Mouse (Mus musculus): ENCODE measurements around the gene Reln.
A peak's percentile ranks its signal among the peaks of the same experiment; 100 is the strongest.

The Reln gene

DNA sequence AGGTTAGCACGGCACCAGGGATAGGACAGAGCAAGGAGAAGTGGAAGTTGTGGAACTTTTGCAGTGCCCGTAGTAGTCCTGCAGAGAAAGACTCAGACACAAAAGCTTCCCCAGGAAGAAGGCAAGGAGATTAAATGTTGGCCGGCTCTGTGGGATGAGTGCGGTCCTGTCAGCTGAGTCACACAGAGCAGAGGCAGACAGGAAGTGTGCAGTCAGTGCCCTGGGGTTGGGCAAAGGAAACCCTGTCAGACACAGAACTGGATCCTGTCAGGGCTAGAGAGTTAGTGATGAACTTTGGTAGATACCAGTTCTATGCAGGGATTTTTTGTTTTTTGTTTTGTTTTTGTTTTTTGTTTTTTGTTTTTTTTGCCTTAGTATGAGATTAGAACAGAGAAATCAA is 120.0 kb downstream of the Reln start:
- DNase-seq (ENCODE audit: low read depth, low spot score): peak; percentile 71

DNA sequence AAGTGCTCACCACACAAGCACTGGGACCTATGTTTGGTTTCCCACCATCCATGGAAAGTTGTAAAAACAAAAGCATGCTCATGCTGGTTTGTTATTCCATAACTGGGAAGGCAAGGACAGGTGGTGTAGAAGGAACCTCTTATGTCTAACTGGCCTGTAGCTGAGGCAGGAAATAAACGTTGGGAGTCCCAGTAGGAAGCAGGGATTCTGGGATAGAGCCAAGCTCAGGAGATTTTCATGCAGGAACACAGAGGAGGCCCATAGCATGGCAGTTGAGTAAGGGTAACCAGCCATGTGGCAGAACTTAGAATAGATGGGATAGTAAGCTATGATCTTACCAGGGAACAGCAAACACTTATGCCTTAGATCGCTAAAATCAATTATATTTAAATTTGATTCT is 120.6 kb downstream of the Reln start:
- DNase-seq (ENCODE audit: low read depth, low spot score): peak; percentile 3

DNA sequence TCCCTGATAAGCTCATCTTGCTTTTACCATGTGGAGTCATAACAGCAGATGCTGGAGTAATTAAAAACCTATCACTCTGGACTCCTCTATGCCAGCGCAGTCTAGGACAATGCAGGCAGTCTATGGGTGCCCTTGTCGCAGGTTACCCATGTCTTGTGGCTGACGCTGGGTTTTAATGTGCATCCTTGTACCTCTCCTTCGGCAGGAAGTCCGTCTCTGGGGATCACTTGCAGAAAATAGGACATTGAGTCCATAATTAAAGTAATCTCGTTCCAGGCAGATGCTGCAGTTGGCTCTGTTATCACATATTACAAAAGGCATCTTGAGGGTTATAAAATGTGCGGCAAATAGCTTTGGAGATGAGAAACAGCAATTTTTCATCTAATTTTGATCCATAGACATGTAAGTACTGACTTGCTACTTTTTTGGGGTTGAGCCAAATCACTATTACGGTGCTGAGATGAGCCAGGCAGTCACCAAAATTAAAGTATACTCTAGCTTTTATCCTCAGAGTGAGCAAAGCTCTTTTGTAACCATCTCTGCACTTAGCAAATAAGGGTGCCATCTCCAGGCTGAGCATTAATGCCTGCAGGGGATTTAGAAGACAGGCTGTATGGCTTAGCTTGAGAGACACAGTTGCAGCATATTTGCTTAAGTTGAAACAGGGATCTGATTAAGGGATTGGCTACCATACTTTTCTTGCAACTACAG is 136.0 kb downstream of the Reln start:
- DNase-seq (ENCODE audit: low read depth, low spot score): no peak

DNA sequence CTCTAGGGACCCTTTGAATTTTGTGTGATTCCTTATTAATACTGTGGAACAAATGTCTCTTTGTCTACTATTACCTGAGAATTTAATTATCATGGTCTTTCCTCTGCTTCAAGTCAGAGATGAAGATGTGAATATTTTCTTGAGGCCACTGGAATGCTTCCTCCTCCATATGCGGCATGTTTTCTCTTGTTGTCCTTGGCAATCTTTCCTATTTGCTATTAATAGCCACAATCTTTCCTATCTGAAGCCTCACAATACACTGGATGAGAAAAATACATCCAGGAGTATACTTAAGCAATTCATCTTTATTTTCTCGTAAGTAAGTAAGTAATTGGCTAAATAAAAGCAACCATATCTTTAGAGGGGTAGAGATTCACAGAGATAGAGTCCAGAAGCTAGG is 146.6 kb downstream of the Reln start:
- no peak for DNase-seq (ENCODE audit: low read depth, low spot score)

DNA sequence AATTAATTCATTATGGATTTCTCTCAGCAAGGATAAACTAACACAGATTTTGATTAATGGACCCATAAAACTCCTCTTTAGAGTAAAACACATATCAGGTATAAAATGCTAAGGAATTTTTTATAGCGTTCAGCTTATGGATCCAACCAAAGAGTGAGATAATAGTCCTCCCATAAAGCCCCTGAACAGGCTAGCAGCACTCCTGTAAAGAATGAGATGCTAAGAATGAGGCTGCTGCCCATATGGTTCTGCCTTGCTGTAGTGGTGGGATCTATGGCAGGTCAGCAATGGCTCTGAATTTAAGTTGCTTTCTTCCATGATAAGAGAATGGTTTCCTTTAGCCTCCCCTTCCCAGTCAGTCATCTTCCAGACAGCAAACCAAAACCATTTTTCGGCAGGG is 147.6 kb downstream of the Reln start:
- DNase-seq (ENCODE audit: low read depth, low spot score): no peak

DNA sequence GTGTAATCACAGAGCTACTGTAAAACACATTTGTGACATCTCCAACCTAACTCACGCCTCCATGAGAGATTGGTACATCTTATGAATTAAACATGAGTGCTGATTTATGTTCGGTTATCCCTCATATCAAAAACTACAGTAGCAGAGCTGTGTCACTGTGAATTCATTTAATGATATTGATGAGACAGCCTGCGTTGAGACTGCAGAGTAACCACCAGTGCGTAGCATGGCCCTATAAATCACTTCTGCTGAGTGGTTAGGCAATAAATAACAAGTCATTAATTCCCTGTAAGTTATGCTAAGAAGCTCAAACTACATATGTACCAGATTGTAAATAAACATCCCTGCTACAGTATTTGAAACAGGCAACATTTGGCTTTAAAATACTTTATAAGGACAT is 148.0 kb downstream of the Reln start:
- DNase-seq (ENCODE audit: low read depth, low spot score): no peak

DNA sequence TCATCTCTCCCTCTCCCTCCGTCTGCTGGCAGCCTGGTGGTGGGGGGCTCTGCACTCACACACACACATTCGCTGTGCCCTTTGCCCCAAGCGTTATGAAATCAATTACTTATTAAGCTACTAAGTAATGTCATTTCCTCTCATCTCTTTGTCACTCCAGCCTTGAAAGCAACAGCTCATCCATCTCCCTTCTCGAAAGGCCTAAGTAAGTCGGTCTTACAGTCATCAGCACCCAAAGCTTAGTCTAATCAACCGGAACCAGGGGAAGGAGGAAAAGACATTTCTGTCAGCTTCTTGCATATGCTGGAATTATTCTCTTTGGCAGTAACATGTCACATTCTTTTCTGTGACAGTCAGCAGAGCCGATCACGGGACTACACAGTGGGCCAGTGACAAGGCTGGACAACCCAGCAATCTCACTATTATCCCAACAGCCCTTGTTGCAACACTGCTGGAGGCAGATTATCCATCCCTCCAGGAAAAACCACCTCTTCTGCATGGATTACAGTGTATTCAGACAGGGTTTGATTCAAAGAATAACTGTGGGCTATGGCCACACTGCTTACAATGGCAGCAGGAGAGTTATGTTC is 149.1 kb downstream of the Reln start:
- no peak for DNase-seq (ENCODE audit: low read depth, low spot score)

DNA sequence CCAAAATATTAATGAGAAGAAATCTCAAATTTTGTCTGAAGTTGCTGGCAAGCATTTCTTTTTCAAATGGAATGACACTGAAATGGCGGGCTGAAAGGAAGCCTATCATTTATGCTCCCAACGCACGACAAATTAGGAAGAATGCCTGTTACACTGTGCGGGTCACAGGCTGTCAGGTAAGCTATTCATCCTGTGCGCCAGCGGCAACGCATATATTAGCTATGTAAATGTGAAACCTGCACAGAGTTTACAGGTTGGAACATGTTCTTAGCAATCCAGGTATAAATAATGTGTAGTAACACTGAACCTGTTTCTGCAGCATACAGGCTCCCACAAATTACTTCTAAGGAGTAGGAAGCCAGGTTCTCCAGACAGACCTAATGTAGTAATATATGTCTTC is 152.7 kb downstream of the Reln start:
- no peak for DNase-seq (ENCODE audit: low read depth, low spot score)

DNA sequence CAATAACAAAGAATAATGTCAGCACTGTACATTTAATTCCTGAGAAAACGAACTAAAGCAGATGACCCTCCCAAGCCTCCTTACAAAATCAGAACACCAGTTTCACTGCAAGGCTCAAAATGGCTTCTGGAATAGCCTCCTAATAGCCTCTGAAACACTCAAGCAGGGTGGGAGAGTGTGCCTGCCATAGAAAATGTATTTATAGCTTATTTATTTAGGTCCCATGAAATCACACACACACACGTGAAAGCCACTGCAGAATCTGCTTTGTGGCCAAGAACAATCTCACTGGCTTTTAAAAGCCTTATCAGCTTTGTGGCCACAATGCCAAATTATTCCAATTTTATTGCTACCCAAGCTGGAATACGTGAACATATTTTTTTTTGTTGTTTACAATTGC is 154.2 kb downstream of the Reln start:
- DNase-seq (ENCODE audit: low read depth, low spot score): no peak

DNA sequence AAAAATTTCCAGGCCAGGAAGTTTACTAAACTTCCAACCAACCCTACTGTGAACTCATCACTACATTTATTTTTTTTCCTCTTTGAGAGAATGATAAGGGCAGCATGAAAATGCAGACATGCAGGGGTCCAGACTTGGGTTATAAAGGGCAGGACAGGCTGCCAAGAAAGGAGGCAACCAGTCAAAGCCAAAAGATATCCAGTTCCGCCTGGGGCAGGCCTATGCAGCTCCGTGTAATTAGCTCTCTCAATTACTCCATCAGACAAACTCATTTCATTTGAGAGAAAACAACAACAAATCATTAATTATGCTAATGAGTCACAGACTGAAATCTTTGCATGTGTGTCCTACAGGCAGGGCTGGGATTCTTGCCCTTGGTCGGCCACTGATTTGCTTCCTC is 156.9 kb downstream of the Reln start:
- no peak for DNase-seq (ENCODE audit: low read depth, low spot score)

DNA sequence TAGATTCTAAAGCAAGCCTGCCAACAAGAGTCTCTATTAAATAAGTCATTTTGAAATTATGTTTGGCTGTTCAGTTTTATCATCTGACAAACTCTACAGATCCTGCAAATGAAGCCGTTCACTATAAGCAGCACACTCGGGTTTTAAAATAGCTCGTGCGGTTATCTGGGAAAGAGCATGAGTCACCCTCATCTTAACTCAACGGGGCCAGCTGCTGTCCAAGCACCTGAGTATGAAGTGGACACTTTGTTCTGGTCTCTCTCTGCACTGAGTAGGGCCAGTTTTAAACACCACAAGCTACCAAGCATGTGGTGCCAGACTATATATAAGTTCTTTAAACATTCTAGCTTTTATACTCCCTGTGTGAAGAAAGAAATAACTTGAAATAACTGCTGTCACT is 168.0 kb downstream of the Reln start:
- DNase-seq (ENCODE audit: low read depth, low spot score): no peak

DNA sequence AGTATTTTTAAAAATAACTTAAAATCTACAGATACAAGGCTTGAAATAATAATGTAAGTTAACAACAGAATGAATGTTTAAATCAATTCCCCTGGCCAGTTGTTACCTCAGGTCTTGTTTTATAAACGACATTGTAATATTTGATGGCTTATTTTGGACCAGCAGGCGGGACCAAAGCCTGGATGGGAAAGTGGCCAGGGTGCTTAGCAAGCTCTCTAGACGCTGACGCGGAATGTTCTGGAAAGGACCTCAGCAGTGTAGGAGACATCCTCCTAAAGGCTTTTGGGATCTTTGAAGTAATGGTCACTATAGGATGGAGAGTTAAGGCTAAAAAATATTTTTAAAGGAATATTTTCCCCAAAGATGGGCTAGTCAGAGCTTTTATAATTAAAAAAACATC is 173.2 kb downstream of the Reln start:
- DNase-seq (ENCODE audit: low read depth, low spot score): no peak

DNA sequence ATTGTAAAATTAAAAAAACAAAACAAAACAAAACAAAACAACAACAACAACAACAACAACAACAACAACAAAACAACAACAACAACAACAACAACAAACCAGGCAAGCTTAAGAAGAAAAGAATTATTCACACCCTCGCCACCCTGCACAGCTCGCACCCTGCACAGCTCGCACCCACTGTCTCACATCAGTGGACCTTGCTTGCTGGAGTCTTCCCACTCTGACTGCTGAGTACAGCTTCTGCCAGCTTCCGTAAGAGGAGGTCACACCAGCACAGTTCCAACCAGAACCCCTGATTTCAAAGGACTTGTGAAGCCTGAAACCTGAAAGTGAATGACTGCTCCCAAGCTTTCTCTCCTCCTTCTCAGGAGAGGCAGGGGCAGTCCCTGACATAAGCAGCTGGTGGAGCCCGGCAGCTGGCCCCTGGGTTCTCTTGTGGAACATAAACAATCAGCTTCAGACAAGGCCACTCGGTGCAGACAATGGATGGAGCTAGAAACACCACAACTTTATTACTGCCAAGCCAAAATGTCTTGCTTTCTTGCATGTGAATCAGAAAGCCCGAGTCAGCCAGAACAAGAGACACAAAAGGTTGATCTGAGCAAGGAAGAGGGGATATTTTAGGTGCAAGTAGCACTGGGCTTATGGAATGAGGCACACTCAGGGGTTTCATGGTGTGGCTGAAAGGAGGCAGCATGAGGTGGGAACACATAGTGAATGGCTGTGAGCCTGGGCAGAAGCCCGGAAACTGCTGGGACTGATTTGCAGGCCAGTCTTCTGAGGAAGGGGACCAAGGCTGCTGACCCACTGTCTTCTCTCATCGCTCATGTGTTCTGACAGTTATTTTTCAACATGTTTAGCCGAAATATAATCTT is 180.2 kb downstream of the Reln start:
- no peak for DNase-seq (ENCODE audit: low read depth, low spot score)

DNA sequence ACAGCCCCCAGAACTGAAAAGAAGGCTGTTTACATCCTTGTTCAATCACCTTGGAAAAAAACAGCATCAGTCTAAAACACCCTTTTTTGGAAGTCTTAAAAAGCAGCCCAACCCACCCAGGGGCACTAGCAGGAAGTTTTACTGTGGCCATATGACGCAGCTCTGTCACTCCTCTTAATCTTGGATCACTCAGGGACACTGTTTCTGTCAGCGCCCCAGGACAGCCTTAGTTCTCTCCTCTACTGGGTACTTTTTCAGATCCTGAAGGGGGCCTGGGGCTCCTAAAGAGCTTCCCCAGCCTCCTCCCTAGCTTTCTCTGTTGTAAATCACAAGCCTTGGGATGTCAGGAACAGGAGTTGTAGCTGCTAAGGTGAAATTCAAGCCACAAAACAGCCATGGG is 183.6 kb downstream of the Reln start:
- DNase-seq (ENCODE audit: low read depth, low spot score): no peak

DNA sequence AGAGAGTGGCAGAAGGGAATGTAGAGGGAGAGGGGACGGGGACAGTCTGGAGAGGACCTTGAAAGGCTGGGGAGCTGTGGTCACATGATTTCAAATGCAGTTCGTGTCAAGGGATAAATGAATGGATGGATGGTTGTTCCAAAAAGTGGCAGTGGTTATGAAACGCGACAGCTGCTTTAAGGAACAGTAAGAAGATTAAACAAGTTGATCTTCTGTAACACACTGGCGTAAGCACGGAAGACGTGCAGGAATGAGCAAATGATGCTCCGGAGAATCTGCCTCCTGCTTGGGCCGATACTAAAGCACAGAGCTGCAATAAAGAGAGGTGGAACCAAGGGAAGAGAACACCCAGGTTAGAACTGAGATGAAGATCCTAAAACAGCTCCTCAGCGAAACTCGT is 185.7 kb downstream of the Reln start:
- DNase-seq (ENCODE audit: low read depth, low spot score): no peak

DNA sequence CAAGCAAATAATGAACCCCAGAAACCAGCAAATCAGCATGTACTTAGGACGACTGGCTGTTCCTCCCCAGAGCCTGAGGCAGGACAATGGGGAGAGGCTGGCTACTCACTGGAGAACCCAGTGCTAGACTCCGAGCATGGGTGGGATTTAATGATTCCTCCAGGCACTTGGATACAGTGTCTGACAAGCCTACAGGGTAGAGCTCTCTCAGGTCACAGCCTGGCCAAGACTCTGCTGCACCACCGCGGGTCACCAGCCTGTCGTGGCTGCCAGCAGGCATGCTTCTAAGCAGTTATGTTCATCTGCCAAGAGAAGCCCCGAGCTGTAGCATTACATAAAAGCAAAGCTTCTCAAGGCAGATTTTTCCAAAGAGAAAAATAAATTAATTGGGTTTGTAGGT is 190.9 kb downstream of the Reln start:
- no peak for DNase-seq (ENCODE audit: low read depth, low spot score)

DNA sequence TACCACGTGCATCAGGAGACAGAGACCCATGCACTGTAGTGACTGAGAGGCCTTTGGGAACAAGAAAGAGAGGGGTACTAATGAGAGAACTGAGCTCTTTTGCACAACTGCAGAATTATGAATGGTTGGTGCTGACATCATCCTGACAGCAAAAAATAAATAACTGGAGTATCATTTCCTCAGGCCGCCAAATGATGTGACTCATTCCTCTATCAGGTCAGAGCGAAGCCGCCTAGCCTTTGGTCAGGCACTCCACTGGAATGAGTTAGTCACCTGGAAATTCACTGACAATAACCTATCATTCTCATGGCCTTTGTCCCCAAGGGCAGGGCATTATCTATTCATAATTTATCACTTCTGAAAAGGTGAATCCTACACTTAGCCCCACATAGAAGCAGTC is 202.7 kb downstream of the Reln start:
- peak; percentile 69 for DNase-seq (ENCODE audit: low read depth, low spot score)

DNA sequence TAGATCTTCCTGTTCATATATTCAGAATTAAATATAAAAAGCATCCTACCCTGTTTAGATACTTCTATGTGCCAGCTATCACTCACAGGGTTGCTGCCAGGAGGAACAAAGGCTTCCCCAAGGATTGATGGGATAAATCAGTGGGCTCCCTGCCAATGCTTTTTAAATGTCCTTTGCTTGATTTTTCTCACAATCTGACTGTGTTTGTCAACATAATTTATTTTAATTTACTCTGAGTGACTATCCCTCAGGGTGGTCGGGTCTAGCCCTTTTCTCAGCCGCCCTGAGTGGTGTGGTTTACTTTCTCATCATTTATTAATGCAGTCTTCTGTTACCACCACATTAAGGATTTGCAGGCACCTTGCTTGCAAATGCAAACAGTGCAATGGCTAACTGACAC is 205.5 kb downstream of the Reln start:
- DNase-seq (ENCODE audit: low read depth, low spot score): no peak

DNA sequence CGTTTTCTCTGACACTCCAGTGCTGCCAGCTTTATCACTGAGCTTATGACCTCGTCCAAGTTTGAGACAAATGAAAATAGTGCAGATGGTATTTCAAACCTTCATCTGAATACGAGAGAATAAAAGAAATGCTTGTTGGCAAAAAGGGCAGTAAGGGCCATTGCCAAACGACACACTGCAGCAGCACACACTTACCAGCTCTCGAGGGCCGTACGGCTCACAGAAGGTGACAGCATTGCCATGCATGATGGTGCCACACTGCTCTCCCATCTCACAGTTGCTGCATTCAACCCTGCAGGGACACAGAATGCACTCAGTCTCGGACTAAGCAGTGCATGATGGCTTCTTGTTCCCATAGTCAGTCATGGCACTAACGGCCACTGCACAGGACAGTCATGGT is 210.1 kb downstream of the Reln start:
- no peak for DNase-seq (ENCODE audit: low read depth, low spot score)

DNA sequence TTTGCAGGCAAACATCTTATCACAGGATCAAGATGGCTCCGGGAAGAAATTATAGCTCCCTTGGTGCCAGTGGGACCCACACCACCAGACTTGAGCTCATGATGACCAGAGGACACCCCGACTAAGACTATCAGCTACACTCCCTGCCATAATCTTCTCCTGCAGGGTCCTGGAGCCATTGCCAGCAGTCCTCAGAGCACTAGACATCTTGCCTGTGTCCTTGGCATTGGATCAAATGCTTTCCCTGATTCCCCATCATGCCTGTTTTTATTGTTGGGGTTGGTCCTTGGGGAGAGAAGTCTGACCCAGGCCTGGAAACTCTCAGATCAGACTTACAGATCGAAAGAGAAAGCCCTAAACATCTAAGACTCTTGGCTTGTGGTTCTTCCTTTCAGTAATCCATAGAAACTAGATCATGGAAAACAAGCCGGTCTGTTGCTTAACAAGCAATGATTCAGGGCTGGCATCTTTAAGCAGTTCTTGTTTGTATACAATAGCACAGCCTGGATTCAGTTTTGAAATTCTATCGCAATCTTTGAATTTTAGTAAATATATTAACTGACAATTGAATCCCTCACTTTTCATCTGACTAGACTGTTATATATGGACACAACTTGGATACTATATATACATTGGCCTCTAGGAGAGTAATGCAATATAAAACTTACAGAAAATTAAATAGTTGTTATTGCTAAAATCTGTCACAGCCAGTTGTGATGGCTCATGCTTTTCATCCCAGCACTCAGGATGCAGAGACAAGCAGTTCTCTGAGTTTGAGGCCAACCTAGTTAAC is 212.6 kb downstream of the Reln start:
- DNase-seq (ENCODE audit: low read depth, low spot score): no peak

DNA sequence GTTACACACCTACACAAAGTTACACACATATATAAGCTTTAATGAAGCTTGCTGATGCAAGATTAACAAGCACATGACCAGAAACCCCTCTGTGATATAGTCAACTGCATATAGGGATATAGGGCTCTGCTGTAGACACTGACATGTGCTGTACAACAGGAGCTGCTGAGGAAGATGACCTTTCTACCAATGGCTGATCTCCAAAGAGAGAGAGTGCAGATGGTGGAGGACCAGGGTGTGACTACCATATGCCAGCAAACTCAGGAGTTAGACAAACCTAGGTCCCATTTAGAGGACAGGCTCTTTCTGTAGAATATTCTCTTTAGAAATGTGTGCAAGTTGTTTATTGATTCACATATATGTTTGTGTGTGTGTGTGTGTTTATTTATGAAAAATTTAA is 216.9 kb downstream of the Reln start:
- DNase-seq (ENCODE audit: low read depth, low spot score): no peak

DNA sequence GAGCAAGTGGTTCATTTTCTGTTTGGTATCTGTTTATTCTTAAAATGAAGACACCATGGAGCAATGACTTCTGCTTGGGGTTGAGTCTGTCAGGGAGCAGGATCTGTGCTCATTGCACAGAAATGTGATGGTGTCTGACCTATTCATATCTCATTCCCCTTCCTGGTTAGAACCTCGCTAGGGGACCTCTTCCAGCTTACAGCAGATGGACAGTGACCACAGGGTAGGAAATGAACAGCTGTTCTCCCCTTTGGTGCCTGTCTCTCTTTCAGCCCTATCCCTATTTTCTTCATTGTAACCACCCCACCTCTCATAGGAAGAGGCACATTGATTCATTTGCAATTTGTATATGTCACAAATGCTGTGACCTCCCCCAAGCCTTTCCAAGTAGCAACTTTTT is 225.2 kb downstream of the Reln start:
- no peak for DNase-seq (ENCODE audit: low read depth, low spot score)

Data from 3T3-L1 (cell line).